Mouse (Mus musculus): ENCODE results near the gene Lrrc52. TPM values are rescaled to one million over a fixed set of nuclear protein-coding genes. Genes with fewer than 3 reads are reported as not detected.

The Lrrc52 gene
- polyA plus RNA-seq, 1 experiment from 2014 or later, result not detected

- H3K27ac ChIP-seq, result no peak overlapping the region
- no peaks in the 10 kb centered on the region for H3K9me3 ChIP-seq
- H3K4me1 ChIP-seq, result no peaks in the 10 kb centered on the region
- no peaks in the 10 kb centered on the region for H3K36me3 ChIP-seq (replicated peaks)
- H3K27me3 ChIP-seq, result no peaks in the 10 kb centered on the region
- H3K4me3 ChIP-seq (replicated peaks), result no peak overlapping the region
- WGBS, result 81% methylated on average over 5 of the region's 5 CpGs
- ATAC-seq (ENCODE audit: low FRiP score), result no peak
- no peak overlapping the region for H3K4me2 ChIP-seq
- no peak overlapping the region for H3K9ac ChIP-seq
These were observed 1.3 kb upstream of the Lrrc52 start for GRCm38 (mm10) chr1:167467916-167468315.

GRCm38 (mm10) chr1:167457311-167457710, 9.3 kb downstream of the Lrrc52 start:
- no peaks in the 10 kb centered on the region for H3K27me3 ChIP-seq
- ATAC-seq (ENCODE audit: low FRiP score), result no peak
- 80% methylated on average over 3 of the region's 3 CpGs for WGBS
- H3K4me2 ChIP-seq, result no peak overlapping the region
- H3K4me3 ChIP-seq (replicated peaks), result no peak overlapping the region
- no peaks in the 10 kb centered on the region for H3K4me1 ChIP-seq
- H3K27ac ChIP-seq, result no peak overlapping the region
- H3K9me3 ChIP-seq, result no peaks in the 10 kb centered on the region
- H3K36me3 ChIP-seq (replicated peaks), result no peaks in the 10 kb centered on the region
- H3K9ac ChIP-seq, result no peak overlapping the region

- WGBS, result 94% methylated on average over 3 of the region's 3 CpGs
- H3K4me3 ChIP-seq (replicated peaks), result no peak overlapping the region
- no peak overlapping the region for H3K4me2 ChIP-seq
- no peak for ATAC-seq (ENCODE audit: low FRiP score)
- peaks cover 9% of the 10 kb centered on the region for H3K4me1 ChIP-seq
- no peaks in the 10 kb centered on the region for H3K9me3 ChIP-seq
- H3K36me3 ChIP-seq (replicated peaks), result no peaks in the 10 kb centered on the region
- H3K27ac ChIP-seq, result no peak overlapping the region
- H3K27me3 ChIP-seq, result no peaks in the 10 kb centered on the region
- H3K9ac ChIP-seq, result no peak overlapping the region
These were observed 13.5 kb downstream of the Lrrc52 start for GRCm38 (mm10) chr1:167453048-167453447.

GRCm38 (mm10) chr1:167452456-167452855, 14.1 kb downstream of the Lrrc52 start:
- Histone ChIP-seq H3K4me3 (replicated peaks) (no peak overlapping the region), H3K4me1 (peaks cover 10% of the 10 kb centered on the region), H3K9ac (no peak overlapping the region), H3K36me3 (replicated peaks) (no peaks in the 10 kb centered on the region), H3K4me2 (no peak overlapping the region), H3K27ac (no peak overlapping the region), H3K27me3 (no peaks in the 10 kb centered on the region), H3K9me3 (no peaks in the 10 kb centered on the region)
- no peak for ATAC-seq (ENCODE audit: low FRiP score)
- 85% methylated on average over 6 of the region's 6 CpGs for WGBS

GRCm38 (mm10) chr1:167448598-167448997, 18.0 kb downstream of the Lrrc52 start:
- Histone ChIP-seq H3K4me2 (no peak overlapping the region), H3K9ac (no peak overlapping the region), H3K4me3 (replicated peaks) (no peak overlapping the region), H3K27ac (0 out of 2 replicates have a peak overlapping the region, but pooled peaks have one; percentile 25), H3K9me3 (no peaks in the 10 kb centered on the region), H3K27me3 (no peaks in the 10 kb centered on the region), H3K36me3 (replicated peaks) (no peaks in the 10 kb centered on the region), H3K4me1 (peaks cover 10% of the 10 kb centered on the region)
- peak; percentile 67; the same call in 1 of the 2 replicates for ATAC-seq (ENCODE audit: low FRiP score)
- 25% methylated on average over 7 of the region's 7 CpGs for WGBS

GRCm38 (mm10) chr1:167448088-167448487, 18.5 kb downstream of the Lrrc52 start:
- WGBS, result 61% methylated on average over 6 of the region's 6 CpGs
- no peak overlapping the region for H3K9ac ChIP-seq
- H3K27ac ChIP-seq, result 0 out of 2 replicates have a peak overlapping the region, but pooled peaks have one; percentile 42
- no peak overlapping the region for H3K4me2 ChIP-seq
- peaks cover 10% of the 10 kb centered on the region for H3K4me1 ChIP-seq
- no peaks in the 10 kb centered on the region for H3K36me3 ChIP-seq (replicated peaks)
- H3K4me3 ChIP-seq (replicated peaks), result no peak overlapping the region
- H3K27me3 ChIP-seq, result no peaks in the 10 kb centered on the region
- no peak for ATAC-seq (ENCODE audit: low FRiP score)
- no peaks in the 10 kb centered on the region for H3K9me3 ChIP-seq

GRCm38 (mm10) chr1:167446516-167446915, 20.1 kb downstream of the Lrrc52 start:
- WGBS, result 74% methylated on average over 6 of the region's 6 CpGs
- Histone ChIP-seq H3K4me1 (peaks cover 10% of the 10 kb centered on the region), H3K4me2 (no peak overlapping the region), H3K27me3 (no peaks in the 10 kb centered on the region), H3K27ac (no peak overlapping the region), H3K9ac (no peak overlapping the region), H3K4me3 (replicated peaks) (no peak overlapping the region), H3K36me3 (replicated peaks) (no peaks in the 10 kb centered on the region), H3K9me3 (no peaks in the 10 kb centered on the region)
- ATAC-seq (ENCODE audit: low FRiP score), result no peak

- Histone ChIP-seq H3K4me1 (peaks cover 10% of the 10 kb centered on the region), H3K27me3 (no peaks in the 10 kb centered on the region), H3K27ac (no peak overlapping the region), H3K4me3 (replicated peaks) (no peak overlapping the region), H3K9ac (no peak overlapping the region), H3K9me3 (no peaks in the 10 kb centered on the region), H3K4me2 (no peak overlapping the region), H3K36me3 (replicated peaks) (no peaks in the 10 kb centered on the region)
- 94% methylated on average over 4 of the region's 4 CpGs for WGBS
- ATAC-seq (ENCODE audit: low FRiP score), result no peak
These were observed 21.4 kb downstream of the Lrrc52 start for GRCm38 (mm10) chr1:167445167-167445566.

GRCm38 (mm10) chr1:167438231-167438885, 28.2 kb downstream of the Lrrc52 start:
- WGBS, result 64% methylated on average over 9 of the region's 9 CpGs

GRCm38 (mm10) chr1:167437091-167437490, 29.5 kb downstream of the Lrrc52 start:
- H3K9ac ChIP-seq, result no peak overlapping the region
- no peak overlapping the region for H3K4me2 ChIP-seq
- no peaks in the 10 kb centered on the region for H3K36me3 ChIP-seq (replicated peaks)
- H3K9me3 ChIP-seq, result no peaks in the 10 kb centered on the region
- H3K4me3 ChIP-seq (replicated peaks), result no peak overlapping the region
- 83% methylated on average over 7 of the region's 7 CpGs for WGBS
- no peaks in the 10 kb centered on the region for H3K4me1 ChIP-seq
- ATAC-seq (ENCODE audit: low FRiP score), result no peak
- no peaks in the 10 kb centered on the region; the same call in 1 of the 2 replicates for H3K27me3 ChIP-seq
- no peak overlapping the region for H3K27ac ChIP-seq

More at GRCm38 (mm10) chr1:167438231-167438885, 28.2 kb downstream of the Lrrc52 start:
- Histone ChIP-seq H3K4me2 (no peak overlapping the region), H3K9ac (no peak overlapping the region), H3K9me3 (no peaks in the 10 kb centered on the region), H3K36me3 (replicated peaks) (no peaks in the 10 kb centered on the region), H3K4me3 (replicated peaks) (no peak overlapping the region), H3K27ac (no peak overlapping the region), H3K4me1 (no peaks in the 10 kb centered on the region), H3K27me3 (no peaks in the 10 kb centered on the region; the same call in 1 of the 2 replicates)
- no peak for ATAC-seq (ENCODE audit: low FRiP score)

- Histone ChIP-seq H3K4me3 (replicated peaks) (no peak overlapping the region), H3K4me2 (no peak overlapping the region), H3K4me1 (no peaks in the 10 kb centered on the region), H3K9me3 (no peaks in the 10 kb centered on the region), H3K27ac (no peak overlapping the region), H3K9ac (no peak overlapping the region), H3K36me3 (replicated peaks) (no peaks in the 10 kb centered on the region), H3K27me3 (no peaks in the 10 kb centered on the region; the same call in 1 of the 2 replicates)
- WGBS, result 90% methylated on average over 7 of the region's 7 CpGs
- ATAC-seq (ENCODE audit: low FRiP score), result no peak
These were observed 30.2 kb downstream of the Lrrc52 start for GRCm38 (mm10) chr1:167436186-167436975.

GRCm38 (mm10) chr1:167434931-167435330, 31.6 kb downstream of the Lrrc52 start:
- Histone ChIP-seq H3K4me1 (no peaks in the 10 kb centered on the region), H3K27me3 (no peaks in the 10 kb centered on the region; the same call in 1 of the 2 replicates), H3K36me3 (replicated peaks) (no peaks in the 10 kb centered on the region), H3K27ac (no peak overlapping the region), H3K4me2 (no peak overlapping the region), H3K4me3 (replicated peaks) (no peak overlapping the region), H3K9ac (no peak overlapping the region), H3K9me3 (no peaks in the 10 kb centered on the region)
- 91% methylated on average over 4 of the region's 4 CpGs for WGBS
- ATAC-seq (ENCODE audit: low FRiP score), result no peak

Data from forebrain, embryonic 12.5 days (tissue).